Mouse (Mus musculus): ENCODE results near the gene Psma1.

Psma1 gene

DNA sequence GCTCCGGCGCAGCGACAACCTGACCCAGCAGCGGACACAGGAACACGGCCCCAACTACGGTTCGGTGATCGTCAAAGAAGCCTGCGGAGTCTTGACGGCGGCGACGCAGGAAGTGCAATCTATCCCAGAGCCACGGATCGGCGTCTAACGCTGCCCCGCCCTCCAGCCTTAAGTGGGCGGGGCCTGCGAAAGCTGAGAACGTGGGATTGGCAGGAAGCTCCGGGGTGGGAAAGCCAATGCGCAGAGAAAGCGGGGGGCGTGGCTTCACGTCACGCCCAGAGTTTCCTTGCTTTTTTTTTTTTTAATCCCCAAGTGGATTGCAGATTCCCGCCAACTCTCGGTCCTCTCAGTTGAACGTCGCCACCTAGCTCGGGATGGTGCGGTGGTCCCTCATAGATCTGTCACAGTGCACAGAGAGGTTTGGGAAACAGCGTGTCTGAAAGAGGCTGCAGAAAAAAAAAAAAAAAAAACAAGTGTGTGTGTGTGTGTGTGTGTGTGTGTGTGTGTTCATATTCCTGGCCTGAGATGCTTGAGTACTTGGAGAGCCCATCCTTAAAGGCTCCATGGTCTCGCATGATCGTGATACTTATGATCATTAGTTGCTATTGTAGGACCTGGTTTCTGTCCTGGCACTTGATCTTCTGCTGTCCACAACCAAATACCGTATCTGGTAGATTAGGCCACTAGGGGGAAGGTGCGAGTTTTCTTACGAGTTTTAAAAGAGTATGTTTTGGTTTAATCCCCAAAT lies at the start of gene Psma1:
Gene Psma1 (minus strand): TSS at position 114 of the 748 bp plus-strand sequence.
- DNase-seq = peak; percentile 95 to 96

DNA sequence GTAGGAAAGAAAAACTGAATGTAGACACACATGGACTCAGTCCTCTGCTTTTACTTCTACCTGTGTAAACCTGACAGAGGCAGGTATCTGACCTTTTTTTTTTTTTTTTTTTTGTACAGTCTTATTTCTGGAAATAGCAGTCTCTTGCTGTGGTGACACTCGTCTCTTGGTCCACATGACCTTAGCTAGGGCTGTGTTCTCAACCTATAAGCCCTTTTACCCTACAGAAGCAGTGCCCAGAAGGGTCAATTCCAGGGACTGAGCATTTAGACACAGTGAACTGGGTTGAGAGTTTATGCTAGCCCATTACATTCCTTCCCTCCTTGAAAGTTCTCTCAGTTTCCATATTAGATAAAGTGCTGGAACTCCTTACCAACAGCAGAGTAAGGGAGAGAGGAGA lies 47.6 kb upstream of the Psma1 start:
- DNase-seq = no peak

DNA sequence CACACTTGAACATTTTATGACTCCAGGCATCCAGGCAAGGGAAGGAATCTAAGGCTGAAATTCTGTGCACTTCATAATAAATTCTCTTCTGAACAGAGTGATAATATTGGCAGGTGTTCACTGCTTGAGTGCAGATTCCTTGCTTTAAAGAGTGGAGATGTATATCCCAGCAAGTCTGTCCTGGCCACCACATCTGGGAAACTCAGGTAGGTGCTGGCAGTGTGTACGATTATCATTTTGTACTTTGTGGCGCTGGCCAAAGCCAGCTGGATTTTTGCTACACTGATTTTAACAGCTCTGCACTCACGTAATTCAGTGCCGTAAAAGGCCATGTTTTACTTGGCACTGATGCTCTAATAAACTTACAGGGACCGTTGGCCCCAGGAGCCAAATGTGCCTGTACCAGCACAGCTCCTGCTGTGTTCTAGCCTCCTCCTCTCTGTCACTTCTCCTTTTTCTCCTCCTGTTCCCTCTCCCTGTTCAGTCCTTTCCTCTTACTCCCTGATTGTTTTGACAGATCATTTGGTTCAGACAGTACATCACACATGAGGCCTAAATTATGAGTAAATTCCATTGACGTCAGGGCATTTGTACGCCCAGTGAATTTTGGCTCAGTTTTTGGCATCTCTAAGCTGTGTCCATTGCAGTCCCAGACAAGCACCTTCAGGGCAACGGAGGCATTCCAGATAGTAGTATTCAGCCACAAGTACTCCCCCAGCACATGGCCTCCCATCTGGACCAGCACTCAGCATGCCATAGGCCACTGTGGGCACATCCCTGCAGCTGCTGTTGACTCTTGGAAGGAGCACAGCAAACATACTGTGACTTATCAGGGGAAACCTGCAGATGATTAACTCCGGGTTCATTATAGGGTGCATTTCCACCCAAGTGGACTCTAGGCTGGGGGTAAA lies 46.9 kb upstream of the Psma1 start:
- DNase-seq = no peak

DNA sequence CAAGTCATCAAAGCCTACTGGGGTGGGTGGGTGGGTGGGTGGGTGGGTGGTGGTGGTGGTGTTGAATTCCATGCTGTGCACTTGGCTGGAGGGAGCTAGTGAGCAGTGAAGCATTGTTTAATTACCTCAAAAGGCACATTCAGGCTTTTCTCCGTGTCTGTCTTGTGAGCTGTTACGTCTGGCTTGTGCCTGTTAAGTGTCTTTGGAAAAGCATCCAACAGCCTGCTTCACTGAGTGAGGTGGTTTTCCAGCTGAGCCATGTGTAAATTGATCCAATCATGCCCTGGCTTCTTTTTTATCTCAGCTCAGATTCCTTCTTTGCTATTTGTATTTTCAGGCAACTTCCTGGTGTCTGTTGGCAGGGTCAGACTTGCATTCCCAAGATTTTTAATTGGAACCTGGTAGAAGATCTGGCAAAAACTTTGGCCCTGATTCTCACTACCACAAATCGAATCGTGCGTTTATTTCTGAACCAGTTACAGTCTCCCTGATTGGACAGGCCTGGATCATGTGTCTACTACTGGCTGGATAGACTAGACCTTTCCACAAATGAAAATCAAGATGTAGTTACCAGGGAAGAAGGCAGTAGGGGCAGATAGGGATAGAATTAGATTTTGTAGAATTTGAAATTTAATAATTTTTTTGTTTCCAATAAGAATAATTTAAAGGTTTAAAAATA lies 45.9 kb upstream of the Psma1 start:
- no peak for DNase-seq

DNA sequence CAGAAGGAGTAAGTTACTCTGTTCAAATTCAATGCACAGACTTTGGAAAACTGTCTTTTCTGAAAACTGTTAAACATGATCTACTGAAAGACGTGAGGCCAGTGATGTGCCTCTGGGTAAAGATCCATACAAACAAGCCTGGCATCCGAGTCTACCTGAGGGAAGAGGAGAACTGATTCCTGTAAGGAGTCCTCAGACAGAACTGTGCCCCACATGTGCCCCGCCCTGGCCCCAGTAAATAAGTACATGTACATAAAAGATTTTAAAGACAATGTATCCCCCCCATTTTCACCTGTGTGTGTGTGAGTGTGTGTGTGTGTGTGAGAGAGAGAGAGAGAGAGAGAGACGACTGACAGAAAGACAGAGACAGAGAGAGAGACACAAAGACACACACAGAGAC lies 42.0 kb upstream of the Psma1 start:
- peak; percentile 49 to 50 for DNase-seq

DNA sequence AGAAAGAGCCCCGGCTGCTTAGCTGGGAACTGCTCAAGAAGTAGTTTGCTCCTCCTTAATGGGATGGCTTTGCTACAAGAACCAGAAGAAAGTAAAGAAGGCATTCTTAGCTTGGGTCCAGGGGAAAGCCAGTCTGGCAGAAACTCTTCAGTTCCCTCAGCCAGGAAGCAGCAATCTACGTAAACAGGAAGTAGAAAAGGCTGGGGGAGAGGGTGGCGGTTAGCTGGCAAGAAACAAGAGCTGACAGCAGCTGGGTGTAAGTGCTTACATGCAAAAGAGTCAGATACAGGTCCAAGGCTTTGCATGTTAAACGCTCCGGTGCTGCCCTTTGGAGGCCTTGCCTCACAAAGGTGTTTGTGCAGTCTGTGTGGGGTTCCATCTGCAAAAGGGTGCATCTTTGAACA lies 41.5 kb upstream of the Psma1 start:
- DNase-seq = peak; percentile 74 to 86

DNA sequence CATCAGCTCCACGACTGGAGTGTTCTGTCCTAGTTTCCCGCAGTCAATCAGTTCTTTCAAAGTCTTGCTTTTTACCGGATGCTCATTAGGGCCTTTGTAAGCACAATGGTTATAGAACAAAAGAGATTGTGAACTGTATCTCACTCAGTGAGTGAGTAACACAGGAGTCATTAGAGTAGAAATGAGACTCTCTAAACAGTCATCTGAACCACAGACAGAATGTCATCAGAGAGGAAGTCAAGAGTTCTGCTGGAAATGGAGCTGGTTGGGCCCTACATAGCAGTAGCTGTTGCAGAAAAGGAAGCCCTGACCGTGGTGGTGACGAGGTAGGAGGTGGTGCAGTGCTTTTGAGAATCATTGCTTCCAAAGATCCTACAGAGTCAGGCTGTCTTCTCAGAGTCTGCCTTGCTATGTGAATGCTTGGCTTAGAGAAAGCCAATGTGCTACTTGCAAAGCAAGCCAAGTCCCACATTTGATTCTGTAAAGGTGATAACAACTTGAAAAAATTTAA lies 40.5 kb upstream of the Psma1 start:
- DNase-seq = peak; percentile 55 to 59

DNA sequence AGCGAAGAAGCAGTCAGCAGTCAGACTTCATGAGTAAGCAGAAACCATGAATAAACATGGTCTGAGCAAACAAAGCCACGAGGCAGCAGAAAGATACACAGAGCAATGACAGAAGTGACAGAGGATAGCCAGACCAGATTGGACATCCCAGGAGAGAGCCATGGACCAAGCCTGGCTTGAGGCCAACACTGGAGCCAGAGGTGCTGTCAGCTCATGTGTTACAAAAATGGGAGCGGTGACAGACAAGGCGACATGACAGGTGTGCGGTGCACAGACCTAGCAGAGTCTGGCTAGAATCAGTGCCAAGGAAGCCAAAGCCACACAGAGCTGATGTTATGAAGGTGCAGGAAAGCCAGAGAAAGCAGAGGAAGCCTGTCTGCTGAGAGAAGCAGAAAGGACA lies 35.3 kb upstream of the Psma1 start:
- DNase-seq = no peak

DNA sequence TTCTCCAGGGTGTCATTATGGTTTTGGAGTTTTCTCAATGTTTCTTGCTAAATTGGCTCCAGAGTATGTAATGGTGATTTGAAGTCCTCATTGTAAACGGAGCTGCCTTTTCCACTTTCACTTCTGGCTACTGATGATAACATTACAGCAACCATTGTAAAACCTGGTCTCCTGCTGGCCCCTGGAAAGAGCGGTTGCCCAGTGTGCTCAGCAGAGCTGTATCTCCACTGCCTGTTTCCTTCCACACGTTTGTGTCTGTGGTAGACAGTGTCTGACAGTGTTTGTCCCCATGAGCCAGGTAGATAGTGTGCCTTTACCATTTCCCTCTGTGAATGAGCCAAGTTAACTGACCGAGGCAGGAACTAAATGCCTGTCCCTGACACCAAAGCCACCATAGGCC lies 33.1 kb upstream of the Psma1 start:
- DNase-seq = no peak

DNA sequence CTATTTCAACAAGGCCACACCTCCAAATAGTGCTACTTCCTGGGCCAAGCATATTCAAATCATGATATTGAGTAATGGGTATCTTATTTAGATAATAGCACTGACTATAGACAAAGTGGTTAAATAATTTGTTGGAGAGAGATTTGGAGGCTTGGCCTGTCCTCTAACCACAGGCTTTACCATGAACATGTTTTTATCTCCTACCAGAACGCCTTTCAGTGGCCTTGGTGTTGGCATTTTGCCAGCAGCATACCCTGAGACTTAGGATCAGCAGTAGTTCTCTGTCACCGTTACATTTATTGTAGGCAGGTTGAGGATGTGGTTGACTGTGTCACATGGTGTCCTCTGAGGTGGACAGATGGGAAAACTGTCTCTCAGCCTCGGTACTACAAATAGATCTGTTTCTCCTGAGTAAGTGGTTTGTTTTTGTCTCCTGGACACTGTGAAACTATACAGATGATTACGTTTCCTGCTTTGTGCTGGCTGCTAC lies 25.4 kb upstream of the Psma1 start:
- no peak for DNase-seq

DNA sequence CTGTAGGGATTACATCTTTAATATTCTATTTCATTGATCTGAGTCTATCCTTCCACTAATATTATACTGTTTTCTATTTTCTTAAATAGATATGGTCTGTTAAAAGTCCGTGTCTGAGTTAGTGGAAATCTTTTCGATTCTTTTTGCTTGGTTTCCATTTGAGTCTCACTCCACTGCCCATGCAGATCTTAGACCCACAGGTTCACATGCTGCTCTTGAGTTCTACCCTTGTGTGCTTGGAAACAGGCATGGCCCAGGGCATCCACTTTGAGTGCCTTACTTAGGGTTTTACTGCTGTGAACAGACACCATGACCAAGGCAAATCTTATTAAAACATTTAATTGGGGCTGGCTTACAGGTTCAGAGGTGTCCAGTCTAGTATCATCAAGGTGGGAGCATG lies 24.9 kb upstream of the Psma1 start:
- DNase-seq = no peak

DNA sequence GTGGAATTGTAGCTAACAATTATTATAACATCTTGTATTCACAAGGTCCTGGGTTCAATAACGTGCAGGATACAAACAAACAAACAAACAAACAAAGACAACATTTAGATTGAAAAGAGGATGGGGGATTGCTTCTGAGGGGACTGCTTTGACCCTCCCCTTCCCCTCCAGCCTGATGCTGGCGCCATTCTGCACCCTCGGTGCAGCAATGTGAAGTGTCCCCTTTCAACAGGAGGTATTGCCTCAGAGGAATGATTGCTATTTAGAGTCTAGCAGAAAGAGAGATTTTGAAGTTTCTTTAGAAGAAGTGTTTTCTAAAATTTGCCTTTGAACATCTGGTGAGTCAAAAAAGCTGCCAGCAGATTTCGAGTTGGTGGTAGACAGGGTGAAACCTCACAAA lies 23.3 kb upstream of the Psma1 start:
- no peak for DNase-seq

DNA sequence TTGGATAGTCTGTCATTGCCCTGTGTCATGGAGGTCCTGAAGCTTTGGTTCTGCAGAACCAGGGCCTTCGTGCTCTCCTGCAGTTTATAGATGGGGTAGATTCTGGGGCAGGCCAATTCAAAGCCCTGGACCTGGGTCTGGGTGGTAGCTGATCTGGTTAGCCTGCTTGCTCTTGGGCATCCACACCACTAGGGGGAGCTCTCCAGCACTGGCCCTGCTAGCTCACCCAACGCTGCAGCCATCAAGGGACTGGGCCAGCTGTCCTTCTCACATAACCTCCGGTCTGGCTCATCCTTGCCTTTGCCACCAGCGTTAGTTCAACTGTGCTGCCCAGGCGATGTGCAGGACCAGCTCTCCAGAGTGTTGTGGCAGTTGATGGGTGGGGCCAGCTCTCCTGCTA lies 18.8 kb upstream of the Psma1 start:
- peak in 1 of 2 experiments; percentile 35 for DNase-seq

DNA sequence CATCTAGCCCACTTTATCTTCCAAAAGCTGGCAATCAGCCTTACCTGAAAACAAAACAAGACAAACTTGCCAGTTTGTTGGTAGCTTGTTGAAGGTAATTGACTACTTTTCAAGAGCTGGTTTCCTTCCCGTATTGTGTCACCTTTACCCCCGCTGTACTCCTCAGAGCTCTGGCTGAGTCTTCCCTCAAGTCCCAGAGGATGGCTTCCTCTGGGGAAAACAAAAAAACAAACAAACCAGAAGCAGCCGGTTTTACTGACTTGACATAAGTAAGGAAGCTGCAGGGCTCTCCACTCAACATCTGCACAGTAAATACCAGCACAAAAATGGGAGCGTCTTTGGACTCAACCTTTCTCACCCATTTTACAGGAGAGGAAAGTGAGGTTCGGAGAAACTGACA lies 18.0 kb upstream of the Psma1 start:
- DNase-seq = no peak

DNA sequence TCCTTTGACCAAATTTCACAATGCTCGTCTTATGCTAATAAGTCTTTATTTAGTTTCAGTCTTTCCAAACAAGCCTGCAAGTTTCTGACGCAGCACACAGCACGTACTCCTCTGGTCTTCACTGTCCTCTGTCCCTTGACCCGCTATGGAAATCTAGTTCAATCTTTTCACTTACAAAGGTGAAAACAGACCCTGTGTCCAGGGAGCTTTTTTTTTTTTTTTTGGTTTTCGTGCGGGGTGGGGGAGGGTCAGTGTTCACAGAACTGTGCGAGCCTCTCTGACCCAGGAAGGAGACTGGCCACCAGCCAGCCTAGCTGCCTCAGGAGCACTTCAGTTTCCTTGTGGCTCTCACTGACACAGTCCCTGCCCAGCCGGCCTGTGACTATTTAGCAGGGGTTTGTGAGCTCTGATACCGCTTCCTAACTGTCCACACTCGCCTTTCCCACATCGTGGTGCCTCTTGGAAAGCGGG lies 16.6 kb upstream of the Psma1 start:
- DNase-seq = peak in 1 of 2 experiments; percentile 34

DNA sequence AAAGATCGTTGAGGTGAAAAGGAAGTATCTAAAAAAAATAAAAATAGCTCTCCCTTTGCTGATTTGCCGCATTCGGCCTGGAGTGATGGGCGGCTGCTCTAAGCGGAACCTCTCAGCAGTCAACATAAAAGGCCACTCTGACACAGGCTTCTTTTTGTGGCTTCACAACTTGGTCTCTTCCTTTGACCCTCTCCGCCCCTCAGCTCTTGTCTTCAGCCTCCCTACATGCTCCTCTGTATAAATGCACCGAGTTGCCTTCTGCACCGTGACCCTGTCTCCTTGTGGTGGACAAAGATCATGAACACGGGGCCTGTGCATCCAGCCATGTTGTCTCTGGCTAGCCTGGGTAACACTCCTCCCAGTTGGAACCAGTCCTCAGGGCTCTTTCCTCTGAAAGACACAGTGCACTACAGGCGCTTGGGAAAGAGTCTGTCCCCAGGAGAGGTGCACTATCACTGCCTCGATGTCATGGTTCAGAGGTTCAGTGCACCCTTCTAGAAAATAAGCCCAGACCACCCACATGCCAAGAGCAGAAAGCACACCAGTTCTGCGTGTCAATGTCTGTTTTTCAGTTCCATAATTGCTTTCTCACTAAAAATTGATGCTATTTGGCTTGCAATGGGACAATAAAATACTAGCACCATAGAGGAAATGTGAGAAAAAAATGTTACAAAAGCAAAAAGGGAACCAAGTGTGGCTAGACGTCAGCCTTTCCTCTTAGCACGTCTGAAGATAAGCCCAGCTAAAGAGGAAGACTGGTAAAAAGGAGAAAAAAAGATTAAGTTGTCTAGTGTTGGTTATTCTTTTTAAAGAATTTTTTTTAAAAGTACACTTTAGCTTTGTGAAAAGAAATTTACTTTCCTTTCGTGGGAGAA lies 15.8 kb upstream of the Psma1 start:
- peak; percentile 48 to 56 for DNase-seq

DNA sequence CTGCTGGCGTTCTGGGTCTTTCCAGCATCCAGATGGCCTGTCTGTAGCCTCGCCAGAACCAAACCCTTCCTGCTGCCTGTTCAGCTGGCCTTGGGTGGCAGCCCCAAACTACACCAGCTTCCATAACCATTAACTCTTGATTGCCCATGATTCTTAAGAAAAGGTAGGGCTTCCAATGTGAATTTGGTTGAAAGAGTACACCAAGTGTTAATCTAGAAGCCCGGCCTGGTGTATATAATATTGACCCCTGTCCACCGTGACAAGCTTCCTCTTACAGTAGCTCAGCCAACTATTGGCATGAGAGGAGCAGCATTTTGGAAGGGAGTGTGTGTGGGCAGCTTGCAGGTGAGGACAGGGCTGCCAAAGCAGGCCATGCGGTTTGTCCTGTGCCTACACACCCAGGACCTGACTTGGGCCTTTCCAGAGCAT lies 14.2 kb upstream of the Psma1 start:
- no peak for DNase-seq

DNA sequence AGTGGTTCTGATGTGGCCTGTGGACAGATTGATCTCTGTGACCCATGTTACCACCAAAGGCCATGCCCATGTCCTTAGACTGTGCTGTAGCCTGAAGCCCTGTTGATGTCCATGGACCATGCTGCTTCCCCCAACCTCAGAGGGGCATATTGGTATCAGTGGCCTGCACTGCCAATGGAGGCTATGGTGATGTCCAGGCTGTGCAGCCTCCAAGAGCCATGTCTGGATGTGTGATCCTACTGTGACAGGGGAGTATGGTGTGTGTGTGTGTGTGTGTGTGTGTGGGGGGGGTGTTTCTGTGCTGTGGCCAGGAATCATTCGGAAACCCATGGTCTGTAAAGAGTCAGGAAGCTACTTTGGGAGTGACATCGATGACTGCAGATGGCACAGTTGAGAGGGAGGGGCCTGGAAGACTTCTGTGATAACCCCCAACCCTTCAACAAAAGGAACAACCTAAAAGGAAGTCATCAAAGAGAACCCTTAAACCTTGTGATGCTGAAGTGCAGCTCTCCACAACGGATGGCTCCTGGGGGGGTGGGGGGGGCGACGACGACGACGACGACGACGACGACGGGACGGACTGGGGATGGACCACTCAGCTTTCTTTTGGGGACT lies 8.5 kb upstream of the Psma1 start:
- no peak for DNase-seq

DNA sequence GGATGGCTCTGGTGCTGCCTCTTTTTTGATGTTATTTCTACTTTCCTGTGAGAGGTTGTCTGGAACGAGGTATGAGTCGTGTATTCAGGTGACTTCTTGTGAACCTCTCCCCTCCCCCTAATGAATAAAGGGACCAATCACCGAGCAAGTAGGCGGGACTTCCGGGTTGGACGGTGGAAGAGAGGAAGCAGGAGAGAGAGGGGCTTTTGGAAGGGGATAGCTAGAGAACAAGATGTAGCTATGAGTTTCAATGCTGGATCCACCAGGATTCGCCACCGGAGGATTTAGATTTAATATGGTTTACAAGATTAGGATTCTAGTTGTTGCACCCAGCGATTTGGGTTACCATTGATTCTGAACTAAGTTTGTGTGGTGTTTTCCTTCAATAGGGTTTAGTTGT lies 7.1 kb upstream of the Psma1 start:
- no peak for DNase-seq

DNA sequence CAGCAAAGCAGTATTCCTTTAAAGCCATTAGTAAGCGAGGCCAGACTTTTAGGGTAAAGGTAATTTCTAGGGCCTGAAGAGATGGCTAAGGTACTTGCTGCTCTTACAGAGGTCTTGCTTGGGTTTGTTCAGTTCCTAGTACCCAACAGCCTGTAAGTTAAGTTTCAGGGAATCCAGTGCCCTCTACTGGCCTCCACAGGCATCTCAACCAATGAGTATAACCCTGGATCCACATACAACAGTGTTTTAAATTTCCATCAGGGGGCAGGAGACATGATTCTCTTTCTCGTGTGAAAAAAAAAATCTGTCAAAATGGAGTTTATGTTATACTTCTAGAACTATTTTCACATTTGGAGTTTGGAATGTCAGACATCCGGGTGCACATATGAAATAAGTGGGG lies 5.8 kb upstream of the Psma1 start:
- DNase-seq = peak; percentile 67 to 68

DNA sequence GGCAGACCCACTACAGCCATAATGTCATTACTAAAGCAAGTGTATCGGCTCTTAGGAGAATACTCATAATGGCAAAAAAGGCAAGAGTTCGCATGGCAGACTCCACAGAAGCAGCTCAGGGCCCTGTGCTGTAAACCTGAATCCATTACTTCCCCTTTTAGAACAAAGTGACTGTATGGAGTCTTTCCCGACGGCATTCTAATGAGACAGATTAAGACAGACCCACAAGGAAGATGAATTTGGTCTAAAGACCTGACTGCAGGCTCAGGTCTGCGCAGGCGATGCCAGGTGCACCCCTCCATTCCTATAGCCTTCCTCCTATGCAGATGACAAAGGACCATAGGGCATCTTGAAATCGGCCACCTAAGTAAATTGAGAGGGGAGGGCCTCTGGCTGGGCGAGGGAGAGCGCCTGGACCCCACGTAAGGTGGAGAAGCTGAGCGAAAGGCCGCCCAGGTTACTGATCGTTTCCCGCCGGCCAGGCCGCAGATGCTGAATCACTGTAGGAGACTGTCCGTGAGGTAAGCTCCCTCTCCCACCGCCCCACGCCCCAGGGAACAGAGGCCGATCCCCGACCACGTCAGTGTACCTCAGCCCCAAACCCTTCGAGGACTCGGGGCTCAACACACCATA lies 430 bp downstream of the Psma1 start:
- DNase-seq = no peak
